Mouse (Mus musculus): Measurements from ENCODE around the gene Muc1. TPM values are rescaled to one million over a fixed set of nuclear protein-coding genes. Genes with fewer than 3 reads are reported as not detected.

The Muc1 gene
- polyA plus RNA-seq, 1 experiment from 2014 or later: 212 TPM

GRCm38 (mm10) chr3:89187197-89187596 lies 41.7 kb upstream of the Muc1 start:
- Histone ChIP-seq H3K9me3 (ENCODE audit: control insufficient read depth, low read length) (no peaks in the 10 kb centered on the region), H3K9ac (ENCODE audit: low read length) (no peak overlapping the region)
- 67% methylated on average over 23 of the region's 23 CpGs for WGBS

GRCm38 (mm10) chr3:89187690-89188477 lies 41.0 kb upstream of the Muc1 start:
- Histone ChIP-seq H3K9me3 (ENCODE audit: control insufficient read depth, low read length) (no peaks in the 10 kb centered on the region), H3K4me2 (replicated peaks; ENCODE audit: low read depth) (no peak overlapping the region), H3K27ac (replicated peaks) (no peak overlapping the region), H3K36me3 (ENCODE audit: control insufficient read depth, insufficient read depth, low read length) (no peaks in the 10 kb centered on the region), H3K4me1 (replicated peaks; ENCODE audit: control insufficient read depth, insufficient read depth) (no peaks in the 10 kb centered on the region; the same call in 1 of the 2 replicates), H3K9ac (ENCODE audit: low read length) (no peak overlapping the region), H3K27me3 (ENCODE audit: control insufficient read depth, insufficient read depth, low read length) (no peaks in the 10 kb centered on the region), H3K4me3 (ENCODE audit: low read depth, low read length) (no peak overlapping the region)
- DNase-seq (ENCODE audit: low spot score) (no peak), ATAC-seq (ENCODE audit: low FRiP score, low TSS enrichment) (no peak)
- no peak for TF ChIP-seq CTCF (IDR thresholded peaks at IDR 0.05; ENCODE audit: low read depth)
- no peak for TF ChIP-seq EP300 (optimal IDR thresholded peaks at IDR 0.05)
- WGBS: 87% methylated on average over 18 of the region's 18 CpGs

More at GRCm38 (mm10) chr3:89187197-89187596, 41.7 kb upstream of the Muc1 start:
- TF ChIP-seq EP300 (optimal IDR thresholded peaks at IDR 0.05) (no peak), CTCF (IDR thresholded peaks at IDR 0.05; ENCODE audit: low read depth) (no peak)
- Histone ChIP-seq H3K4me1 (replicated peaks; ENCODE audit: control insufficient read depth, insufficient read depth) (no peaks in the 10 kb centered on the region; the same call in 1 of the 2 replicates), H3K27me3 (ENCODE audit: control insufficient read depth, insufficient read depth, low read length) (no peaks in the 10 kb centered on the region), H3K36me3 (ENCODE audit: control insufficient read depth, insufficient read depth, low read length) (no peaks in the 10 kb centered on the region), H3K27ac (replicated peaks) (no peak overlapping the region), H3K4me2 (replicated peaks; ENCODE audit: low read depth) (no peak overlapping the region), H3K4me3 (ENCODE audit: low read depth, low read length) (no peak overlapping the region)
- DNase-seq (ENCODE audit: low spot score): no peak
- no peak for ATAC-seq (ENCODE audit: low FRiP score, low TSS enrichment)

GRCm38 (mm10) chr3:89188478-89188875 lies 40.4 kb upstream of the Muc1 start:
- Histone ChIP-seq H3K4me1 (replicated peaks; ENCODE audit: control insufficient read depth, insufficient read depth) (no peaks in the 10 kb centered on the region; the same call in 1 of the 2 replicates), H3K4me3 (ENCODE audit: low read depth, low read length) (no peak overlapping the region), H3K27ac (replicated peaks) (no peak overlapping the region), H3K9ac (ENCODE audit: low read length) (no peak overlapping the region), H3K4me2 (replicated peaks; ENCODE audit: low read depth) (no peak overlapping the region), H3K9me3 (ENCODE audit: control insufficient read depth, low read length) (no peaks in the 10 kb centered on the region), H3K36me3 (ENCODE audit: control insufficient read depth, insufficient read depth, low read length) (no peaks in the 10 kb centered on the region), H3K27me3 (ENCODE audit: control insufficient read depth, insufficient read depth, low read length) (no peaks in the 10 kb centered on the region)
- ATAC-seq (ENCODE audit: low FRiP score, low TSS enrichment) (no peak), DNase-seq (ENCODE audit: low spot score) (no peak)
- TF ChIP-seq EP300 (optimal IDR thresholded peaks at IDR 0.05): no peak
- TF ChIP-seq CTCF (IDR thresholded peaks at IDR 0.05; ENCODE audit: low read depth): no peak
- 73% methylated on average over 12 of the region's 12 CpGs for WGBS

- TF ChIP-seq CTCF (IDR thresholded peaks at IDR 0.05; ENCODE audit: low read depth) (no peak), EP300 (optimal IDR thresholded peaks at IDR 0.05) (no peak)
- H3K4me2 ChIP-seq (replicated peaks; ENCODE audit: low read depth): no peak overlapping the region
- no peak overlapping the region for H3K4me3 ChIP-seq (ENCODE audit: low read depth, low read length)
- DNase-seq (ENCODE audit: low spot score) (no peak), ATAC-seq (ENCODE audit: low FRiP score, low TSS enrichment) (no peak)
- no peaks in the 10 kb centered on the region for H3K9me3 ChIP-seq (ENCODE audit: control insufficient read depth, low read length)
- no peak overlapping the region for H3K9ac ChIP-seq (ENCODE audit: low read length)
- no peaks in the 10 kb centered on the region for H3K4me1 ChIP-seq (replicated peaks; ENCODE audit: control insufficient read depth, insufficient read depth)
- H3K27ac ChIP-seq (replicated peaks): no peak overlapping the region
- 79% methylated on average over 8 of the region's 8 CpGs for WGBS
- no peaks in the 10 kb centered on the region for H3K36me3 ChIP-seq (ENCODE audit: control insufficient read depth, insufficient read depth, low read length)
- H3K27me3 ChIP-seq (ENCODE audit: control insufficient read depth, insufficient read depth, low read length): no peaks in the 10 kb centered on the region
Measured at GRCm38 (mm10) chr3:89190436-89190835, 38.4 kb upstream of the Muc1 start.

GRCm38 (mm10) chr3:89193351-89193750 lies 35.5 kb upstream of the Muc1 start:
- no peaks in the 10 kb centered on the region for H3K4me1 ChIP-seq (replicated peaks; ENCODE audit: control insufficient read depth, insufficient read depth)
- 89% methylated on average over 1 of the region's 1 CpGs for WGBS
- H3K9me3 ChIP-seq (ENCODE audit: control insufficient read depth, low read length): no peaks in the 10 kb centered on the region
- DNase-seq (ENCODE audit: low spot score) (no peak), ATAC-seq (ENCODE audit: low FRiP score, low TSS enrichment) (no peak)
- TF ChIP-seq CTCF (IDR thresholded peaks at IDR 0.05; ENCODE audit: low read depth): peak; percentile 54
- no peak for TF ChIP-seq EP300 (optimal IDR thresholded peaks at IDR 0.05)
- H3K4me3 ChIP-seq (ENCODE audit: low read depth, low read length): no peak overlapping the region
- H3K9ac ChIP-seq (ENCODE audit: low read length): no peak overlapping the region
- H3K36me3 ChIP-seq (ENCODE audit: control insufficient read depth, insufficient read depth, low read length): no peaks in the 10 kb centered on the region
- H3K4me2 ChIP-seq (replicated peaks; ENCODE audit: low read depth): no peak overlapping the region
- no peak overlapping the region for H3K27ac ChIP-seq (replicated peaks)
- H3K27me3 ChIP-seq (ENCODE audit: control insufficient read depth, insufficient read depth, low read length): no peaks in the 10 kb centered on the region

GRCm38 (mm10) chr3:89193853-89194252 lies 35.0 kb upstream of the Muc1 start:
- H3K27me3 ChIP-seq (ENCODE audit: control insufficient read depth, insufficient read depth, low read length): no peaks in the 10 kb centered on the region
- TF ChIP-seq EP300 (optimal IDR thresholded peaks at IDR 0.05): no peak
- TF ChIP-seq CTCF (IDR thresholded peaks at IDR 0.05; ENCODE audit: low read depth): peak; percentile 63
- H3K9ac ChIP-seq (ENCODE audit: low read length): no peak overlapping the region
- ATAC-seq (ENCODE audit: low FRiP score, low TSS enrichment): no peak
- no peaks in the 10 kb centered on the region for H3K9me3 ChIP-seq (ENCODE audit: control insufficient read depth, low read length)
- WGBS: 89% methylated on average over 2 of the region's 2 CpGs
- no peak overlapping the region for H3K4me2 ChIP-seq (replicated peaks; ENCODE audit: low read depth)
- H3K27ac ChIP-seq (replicated peaks): no peak overlapping the region
- H3K4me1 ChIP-seq (replicated peaks; ENCODE audit: control insufficient read depth, insufficient read depth): no peaks in the 10 kb centered on the region
- no peaks in the 10 kb centered on the region for H3K36me3 ChIP-seq (ENCODE audit: control insufficient read depth, insufficient read depth, low read length)
- no peak overlapping the region for H3K4me3 ChIP-seq (ENCODE audit: low read depth, low read length)
- no peak for DNase-seq (ENCODE audit: low spot score)

All from stomach, postnatal 0 days (tissue).